Mouse (Mus musculus) gonadal fat pad, adult 2 months (tissue): ENCODE measurements at regions not wholly inside any gene's neighbourhood (a gene's known extent, or its start where the extent isn't known, plus 50 kb on each side); places are given as distances from the start of the nearest gene placed in this dataset.

Source experiments
- DNase-seq: peaks from one replicate; pipeline ENCODE4 v3.0.0-alpha.2; 2012; ENCODE audit warnings: low read depth

- DNase-seq, result no peak
Measured at GRCm38 (mm10) chr13:80946034-80946433, 62.9 kb downstream of the Arrdc3 start.

GRCm38 (mm10) chr13:80947705-80948104 lies 64.5 kb downstream of the Arrdc3 start:
- no peak for DNase-seq

GRCm38 (mm10) chr13:80949133-80949697 lies 66.0 kb downstream of the Arrdc3 start:
- DNase-seq, result peak; percentile 79

- peak; percentile 72 for DNase-seq
Measured at GRCm38 (mm10) chr13:80950239-80950638, 67.1 kb downstream of the Arrdc3 start.

GRCm38 (mm10) chr13:80950803-80951202 lies 67.6 kb downstream of the Arrdc3 start:
- peak; percentile 79 for DNase-seq

GRCm38 (mm10) chr13:80951327-80951726 lies 68.1 kb downstream of the Arrdc3 start:
- no peak for DNase-seq

- no peak for DNase-seq
Measured at GRCm38 (mm10) chr13:80952851-80953250, 69.7 kb downstream of the Arrdc3 start.

GRCm38 (mm10) chr13:80954059-80954645 lies 71.0 kb downstream of the Arrdc3 start:
- DNase-seq, result no peak

- no peak for DNase-seq
Measured at GRCm38 (mm10) chr13:80956966-80957365, 73.8 kb downstream of the Arrdc3 start.

- DNase-seq, result no peak
Measured at GRCm38 (mm10) chr13:80957419-80958139, 74.4 kb downstream of the Arrdc3 start.

GRCm38 (mm10) chr13:80959763-80960162 lies 76.6 kb downstream of the Arrdc3 start:
- no peak for DNase-seq

- no peak for DNase-seq
Measured at GRCm38 (mm10) chr13:80961985-80962617, 78.9 kb downstream of the Arrdc3 start.

GRCm38 (mm10) chr13:80962789-80963590 lies 79.8 kb downstream of the Arrdc3 start:
- peak; percentile 72 for DNase-seq

- no peak for DNase-seq
Measured at GRCm38 (mm10) chr13:80963591-80963940, 80.4 kb downstream of the Arrdc3 start.

GRCm38 (mm10) chr13:80971664-80972063 lies 88.5 kb downstream of the Arrdc3 start:
- DNase-seq, result no peak

GRCm38 (mm10) chr13:80974424-80974823 lies 91.2 kb downstream of the Arrdc3 start:
- DNase-seq, result no peak

- DNase-seq, result no peak
Measured at GRCm38 (mm10) chr13:80977266-80977665, 94.1 kb downstream of the Arrdc3 start.

- DNase-seq, result no peak
Measured at GRCm38 (mm10) chr13:80981201-80981600, 98.0 kb downstream of the Arrdc3 start.

GRCm38 (mm10) chr13:80986657-80987056 lies 103.5 kb downstream of the Arrdc3 start:
- DNase-seq, result no peak

GRCm38 (mm10) chr13:80989756-80990155 lies 106.6 kb downstream of the Arrdc3 start:
- no peak for DNase-seq

- DNase-seq, result no peak
Measured at GRCm38 (mm10) chr13:80992342-80992741, 109.2 kb downstream of the Arrdc3 start.
